Mouse (Mus musculus) layer of hippocampus, adult 8-10 months (tissue): ENCODE results near the gene Hoxc6. TPM values are rescaled to one million over a fixed set of nuclear protein-coding genes. Genes with fewer than 3 reads are reported as not detected.

ENCODE experiments used
- DNase-seq, 2 experiments: peaks; one replicate each; pipeline ENCODE4 v3.0.0; 2022; ENCODE audit warnings: low spot score in 2 of 2
- total RNA-seq, 4 experiments: library from RNA; stranded (reverse); gene quantifications; 2 replicates each; pipeline ENCODE4 v1.2.4; 2022

Gene Hoxc6
- total RNA-seq, 4 experiments from 2014 or later, result not detected

DNA sequence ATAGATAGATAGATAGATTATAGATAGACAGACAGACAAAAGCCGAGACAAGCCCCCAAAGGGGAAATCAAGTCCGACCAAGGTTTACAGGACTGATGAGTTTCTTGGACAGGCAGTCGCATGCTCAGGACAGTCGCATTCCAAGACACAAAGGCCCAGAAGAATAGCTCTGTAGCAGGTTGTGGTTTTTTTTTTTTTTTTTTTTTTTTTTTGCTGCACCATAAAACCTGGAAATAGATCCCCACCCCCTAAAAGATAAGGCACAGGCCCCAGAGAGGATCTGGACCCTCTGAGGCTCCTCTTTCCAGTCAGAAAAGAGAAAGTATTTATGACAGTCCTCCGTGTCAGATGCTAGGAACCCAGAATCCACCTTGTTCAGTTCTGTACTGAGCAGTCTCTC, 10.0 kb upstream of the Hoxc6 start:
- no peak for DNase-seq

DNA sequence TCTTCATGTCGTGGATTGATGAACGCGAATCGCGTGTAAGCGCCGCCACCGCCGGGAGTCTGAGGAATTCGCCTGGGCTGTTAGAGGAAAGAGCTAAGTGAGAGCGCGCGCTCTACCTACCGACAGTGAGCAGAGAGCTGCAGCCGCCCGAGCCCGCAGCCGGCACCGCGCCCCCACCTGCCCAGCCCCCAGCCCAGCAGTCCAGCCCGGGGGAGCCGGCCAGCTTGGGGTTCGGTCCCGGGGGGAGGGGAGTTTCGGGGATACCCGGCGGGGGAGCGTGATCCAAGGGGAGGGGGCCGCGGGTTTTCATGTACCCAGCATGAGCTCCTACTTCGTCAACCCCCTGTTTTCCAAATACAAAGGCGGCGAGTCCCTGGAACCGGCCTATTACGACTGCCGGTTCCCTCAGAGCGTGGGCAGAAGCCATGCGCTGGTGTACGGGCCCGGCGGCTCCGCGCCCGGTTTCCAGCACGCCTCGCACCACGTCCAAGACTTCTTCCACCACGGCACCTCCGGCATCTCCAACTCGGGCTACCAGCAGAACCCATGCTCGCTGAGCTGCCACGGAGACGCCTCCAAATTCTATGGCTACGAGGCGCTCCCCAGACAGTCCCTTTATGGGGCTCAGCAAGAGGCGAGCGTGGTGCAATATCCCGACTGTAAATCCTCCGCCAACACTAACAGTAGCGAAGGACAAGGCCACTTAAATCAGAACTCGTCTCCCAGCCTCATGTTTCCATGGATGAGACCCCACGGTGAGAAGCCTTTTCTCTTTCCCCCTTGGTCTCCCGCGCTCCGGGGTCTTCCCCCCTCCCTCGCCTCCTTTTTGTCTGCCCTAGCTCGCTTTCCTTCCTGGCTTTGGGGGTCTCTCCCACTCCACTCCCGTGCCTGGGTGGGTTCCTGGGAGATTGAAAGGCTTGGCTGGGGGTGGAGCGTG, 7.3 kb upstream of the Hoxc6 start, which contains the start of gene Hoxc8:
Gene Hoxc8 (plus strand): TSS at position 147 of the 937 bp plus-strand sequence.
- DNase-seq, result no peak

DNA sequence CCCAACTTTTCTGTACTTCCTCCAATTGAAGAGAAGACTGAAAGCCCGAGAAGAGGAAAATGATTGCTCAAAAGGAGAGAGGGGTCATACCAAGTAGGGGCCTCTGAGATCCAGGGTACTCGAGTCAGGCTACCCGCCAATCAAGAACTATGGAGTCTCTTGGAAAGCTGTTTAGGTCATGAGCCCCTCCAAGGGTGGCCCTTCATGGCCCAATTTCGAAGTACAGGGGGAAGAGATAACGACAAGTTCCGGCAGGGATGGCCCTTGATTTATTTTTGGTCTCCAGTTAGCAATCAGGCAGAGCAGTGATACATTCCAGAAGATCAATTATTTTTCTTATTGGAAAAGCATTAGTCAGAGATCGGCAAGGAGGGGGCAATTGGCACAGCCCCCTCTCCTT, 6.3 kb upstream of the Hoxc6 start:
- DNase-seq, result no peak

DNA sequence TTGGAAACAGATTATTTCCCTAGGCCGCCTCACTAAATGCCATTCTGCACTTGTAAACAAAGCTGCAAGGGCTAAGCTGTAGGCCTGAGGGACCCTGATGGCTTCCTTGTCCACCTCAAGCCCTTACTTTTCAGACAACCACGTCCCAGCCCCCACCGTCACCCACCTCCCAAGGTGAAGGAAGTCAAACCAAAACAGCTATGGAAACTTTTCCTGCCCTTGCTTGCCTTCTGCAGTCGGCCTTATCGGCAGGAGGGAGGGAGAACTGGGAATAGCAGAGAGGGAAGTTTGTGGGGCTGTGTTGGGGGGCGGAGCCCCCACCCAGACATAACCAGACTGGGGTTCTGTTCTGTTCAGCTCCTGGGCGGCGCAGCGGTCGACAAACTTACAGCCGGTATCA, 5.9 kb upstream of the Hoxc6 start:
- no peak for DNase-seq

DNA sequence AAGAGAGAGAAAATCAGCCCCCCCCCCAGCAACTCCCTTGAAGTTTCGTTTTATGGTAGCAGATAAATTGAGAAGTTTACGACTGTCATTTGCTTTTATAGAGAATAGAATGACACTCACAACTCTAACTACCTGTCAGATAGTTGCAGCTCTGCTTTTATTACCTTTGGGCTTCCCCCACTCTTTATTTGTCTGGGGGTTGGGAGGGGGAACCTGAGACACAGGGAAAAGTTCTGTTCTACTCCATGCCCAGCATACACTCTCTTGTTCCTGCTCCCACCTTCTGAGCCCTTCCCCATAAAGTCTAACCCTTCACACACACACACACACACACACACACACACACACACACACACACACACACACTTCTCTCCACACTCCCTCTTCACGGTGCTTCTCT, 5.2 kb upstream of the Hoxc6 start:
- DNase-seq, result no peak

DNA sequence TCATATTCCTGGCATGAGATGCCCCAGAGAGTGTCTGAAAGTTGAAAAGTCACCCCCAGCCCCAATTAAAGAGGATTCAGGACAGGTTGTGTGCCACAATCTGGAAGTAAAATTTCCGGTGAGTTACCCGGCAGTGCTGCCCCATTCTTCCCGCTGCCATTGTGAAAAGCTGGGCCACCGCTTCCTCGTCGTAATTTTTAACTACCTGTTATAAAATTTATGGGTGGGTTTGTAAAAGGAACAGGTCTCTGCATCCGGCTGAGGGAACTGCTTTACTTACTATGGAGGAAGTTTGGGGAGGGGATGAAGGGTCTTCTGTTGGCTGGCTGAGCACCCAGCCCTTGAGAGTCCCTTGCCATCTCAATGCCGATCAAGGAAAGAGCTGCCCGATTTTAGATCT, 1.5 kb upstream of the Hoxc6 start:
- no peak for DNase-seq

DNA sequence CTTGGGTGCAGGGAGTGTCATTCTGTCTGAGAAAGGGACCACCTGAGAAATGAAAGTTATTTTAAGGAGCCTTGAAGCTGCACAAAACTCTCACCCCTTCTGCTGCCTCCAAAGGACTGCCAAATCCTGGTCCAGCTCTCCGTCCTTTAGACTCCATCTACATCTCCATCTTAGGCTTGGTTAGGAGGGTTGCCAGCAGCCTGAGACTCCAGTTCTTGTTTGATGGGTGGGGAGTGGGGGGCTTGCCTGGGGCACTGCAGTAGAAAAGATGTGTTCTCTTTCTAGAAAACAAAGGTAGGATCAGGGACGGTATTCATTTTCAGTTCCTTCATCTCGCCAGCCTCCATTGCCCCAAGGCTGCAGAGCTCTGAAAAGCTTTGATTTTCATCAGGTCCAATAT, 626 bp upstream of the Hoxc6 start:
- no peak for DNase-seq

DNA sequence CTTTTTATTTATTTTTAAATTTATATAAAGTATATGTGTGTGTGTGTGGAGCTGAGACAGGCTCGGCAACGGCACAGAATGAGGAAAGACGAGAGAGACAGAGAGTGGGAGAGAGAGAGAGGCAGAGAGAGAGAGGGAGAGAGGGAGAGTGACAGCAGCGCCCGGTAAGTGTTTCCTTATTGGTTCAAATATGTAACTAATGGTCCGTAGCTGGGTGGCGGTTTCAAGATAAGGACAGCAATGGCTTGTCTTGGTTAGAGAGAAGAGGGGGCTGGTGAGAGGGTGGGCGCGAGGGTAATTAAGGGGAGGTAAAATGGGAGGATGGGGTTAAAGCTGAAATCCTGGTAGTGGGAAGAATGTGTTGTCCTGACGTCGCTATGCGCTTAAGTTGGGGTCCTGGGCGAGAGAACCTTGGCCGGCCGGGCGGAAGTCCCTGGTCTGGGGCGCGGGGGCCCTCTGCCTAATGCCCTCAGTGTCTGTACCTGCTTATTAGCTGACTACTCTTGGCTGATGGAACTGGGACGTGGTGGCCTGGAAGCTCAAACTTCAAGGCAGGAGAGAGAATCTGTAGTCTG, 638 bp downstream of the Hoxc6 start:
- DNase-seq, result no peak

DNA sequence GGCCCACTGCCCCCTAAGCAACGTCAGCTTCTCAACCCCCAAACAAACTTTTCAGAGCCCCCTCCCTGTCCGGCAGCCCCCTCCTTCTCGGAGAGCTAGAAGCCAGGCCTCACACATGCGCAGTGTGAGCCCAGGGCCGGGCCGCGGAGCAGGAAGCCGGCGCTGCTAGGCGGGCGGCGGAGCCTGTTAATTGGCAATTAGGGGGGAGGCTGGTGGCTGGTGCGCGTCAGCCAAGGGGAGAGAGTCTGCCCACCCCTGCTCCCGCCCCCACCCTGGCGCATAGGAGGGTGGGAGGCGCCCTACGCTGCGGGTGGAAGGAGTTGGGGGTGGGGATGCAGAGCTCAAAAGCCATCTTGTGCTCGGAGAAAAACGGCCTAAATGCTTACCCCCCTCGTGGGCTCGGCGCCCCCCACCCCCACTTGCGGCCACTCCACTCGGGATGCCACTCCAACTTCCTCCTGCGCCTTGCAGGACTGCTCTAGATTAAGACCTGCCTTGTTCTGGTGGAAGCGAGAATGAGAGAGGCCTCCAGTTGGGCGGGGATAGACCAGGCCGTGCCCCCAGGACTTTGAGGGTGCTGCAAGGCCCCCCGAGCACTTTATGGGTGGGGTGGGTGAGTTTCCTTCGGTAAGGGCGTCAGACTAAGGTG, 1.2 kb downstream of the Hoxc6 start:
- no peak for DNase-seq

DNA sequence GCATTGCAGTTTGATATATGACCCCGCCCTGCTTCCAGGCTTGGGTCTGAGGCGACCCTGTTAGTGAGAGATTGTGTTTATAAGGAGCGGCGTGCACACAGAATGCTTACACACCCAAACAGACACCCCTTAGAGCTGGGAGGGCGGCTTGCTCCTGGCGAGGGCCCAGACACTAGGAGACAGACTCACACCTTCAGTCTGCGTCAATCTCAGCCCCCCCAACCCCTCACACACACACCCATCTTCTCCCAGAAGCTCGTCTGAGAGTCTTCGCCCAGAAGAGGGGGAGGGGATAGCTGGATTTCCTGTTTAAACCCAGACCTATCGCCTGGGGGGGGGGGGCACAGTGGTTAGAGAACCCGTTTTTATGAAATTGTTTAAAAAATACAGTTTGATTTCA, 1.9 kb downstream of the Hoxc6 start:
- no peak for DNase-seq

DNA sequence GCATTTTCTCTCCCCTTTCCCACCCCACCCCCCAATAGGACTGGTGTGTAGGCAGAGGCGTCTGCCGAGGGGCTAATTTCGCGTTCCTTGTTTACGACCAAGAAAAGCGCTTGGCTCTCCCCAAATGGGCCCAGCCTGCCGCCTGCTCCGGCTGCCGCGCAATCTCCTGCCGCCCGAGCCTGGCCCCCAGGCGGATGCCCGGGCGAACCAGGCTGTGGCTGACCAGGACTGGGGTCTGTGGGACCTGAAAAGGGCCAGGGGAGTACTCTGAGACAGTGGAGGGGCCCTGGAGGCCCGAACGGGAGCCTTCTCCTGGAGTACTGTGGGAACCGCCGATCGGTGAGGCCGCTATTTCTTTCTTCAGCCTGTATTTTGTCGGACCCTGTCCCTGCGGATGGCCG, 2.4 kb downstream of the Hoxc6 start:
- no peak for DNase-seq

DNA sequence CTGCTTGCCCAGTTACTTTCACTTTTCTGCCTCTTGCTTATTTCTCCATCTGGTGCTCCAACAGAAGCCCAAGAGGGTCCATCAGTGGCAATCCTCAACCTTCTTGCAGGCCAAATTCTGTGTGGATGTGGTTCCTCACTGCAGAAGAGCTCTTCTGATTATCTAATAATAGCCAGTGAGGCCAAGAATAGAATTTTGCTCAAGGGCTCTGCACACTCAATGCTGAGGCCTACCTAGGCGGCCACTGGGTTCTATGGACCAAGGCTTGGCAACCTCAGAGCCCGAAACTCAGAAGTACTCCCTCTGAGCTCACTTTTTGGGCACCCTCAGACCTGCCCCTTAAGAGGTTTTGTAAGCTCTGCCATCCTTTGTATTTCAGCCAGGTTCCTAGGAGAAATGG, 3.3 kb downstream of the Hoxc6 start:
- no peak for DNase-seq

DNA sequence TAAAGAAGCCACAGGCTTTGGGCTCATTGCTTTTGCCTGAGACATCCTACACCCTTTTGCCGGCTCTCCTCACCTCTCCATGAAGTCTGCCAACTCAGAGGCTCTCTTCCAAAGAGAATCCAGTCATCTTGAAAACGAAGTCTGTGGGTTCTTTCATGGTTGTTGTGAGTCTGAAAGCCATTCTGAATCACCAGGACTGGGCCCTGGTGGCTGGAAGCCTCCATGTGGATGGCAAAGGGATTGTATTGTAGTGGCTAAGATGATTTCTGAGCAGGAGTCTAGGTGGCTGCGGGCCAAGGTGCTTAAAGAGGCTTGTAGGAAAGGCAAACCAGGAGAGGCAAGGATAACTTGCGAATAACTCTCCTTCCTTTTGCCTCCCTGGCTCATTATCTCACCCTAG, 4.1 kb downstream of the Hoxc6 start:
- no peak for DNase-seq

DNA sequence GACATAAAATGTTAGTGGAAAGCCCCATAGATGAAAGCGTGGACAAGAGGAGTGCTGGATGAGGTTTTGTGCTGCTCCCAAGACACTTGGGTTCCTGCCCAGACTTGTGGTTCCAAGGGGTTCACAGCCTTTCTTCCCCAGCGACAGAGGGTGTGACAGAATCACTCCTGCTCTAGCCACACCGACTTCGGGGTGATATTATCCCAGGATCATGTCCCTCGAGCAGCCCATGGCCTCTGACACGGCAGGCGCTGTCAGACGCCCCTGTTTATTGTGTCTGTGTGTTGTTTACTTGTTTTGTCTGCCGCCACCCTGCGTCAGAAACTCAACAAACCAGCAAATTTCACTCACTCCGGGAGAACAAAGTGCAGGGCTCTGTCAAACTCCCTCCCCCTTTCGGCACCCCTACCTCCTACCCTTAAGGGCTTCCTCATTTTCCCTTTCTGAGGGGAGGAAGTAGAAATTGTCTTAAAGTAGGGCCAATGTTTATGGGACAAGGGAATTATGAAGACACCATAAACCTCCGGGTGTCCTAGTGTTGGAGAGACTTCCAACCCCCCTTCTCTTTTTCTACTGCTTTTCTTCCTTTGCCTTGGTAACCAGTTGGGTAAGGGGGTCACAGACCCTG, 4.9 kb downstream of the Hoxc6 start:
- no peak for DNase-seq

DNA sequence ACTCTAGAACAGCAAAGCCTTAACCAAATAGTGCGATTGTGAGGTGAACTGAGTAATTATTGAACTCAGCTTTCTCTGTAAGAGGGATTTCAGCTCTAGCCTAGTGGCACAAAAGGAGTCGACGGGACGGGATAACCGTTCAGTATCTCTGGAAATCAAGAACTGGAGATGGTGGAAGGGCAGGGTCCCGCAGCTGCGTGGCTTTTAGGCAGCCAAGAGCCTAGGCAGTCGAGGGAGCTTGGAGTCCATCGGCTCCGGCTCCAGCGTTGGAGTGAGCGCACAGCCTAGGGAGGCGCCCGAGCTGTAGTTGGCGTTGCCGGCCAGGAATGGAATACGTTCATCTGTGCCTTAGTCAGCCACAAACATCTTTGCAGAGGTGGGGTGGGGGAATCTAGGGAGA, 7.3 kb downstream of the Hoxc6 start:
- no peak for DNase-seq

DNA sequence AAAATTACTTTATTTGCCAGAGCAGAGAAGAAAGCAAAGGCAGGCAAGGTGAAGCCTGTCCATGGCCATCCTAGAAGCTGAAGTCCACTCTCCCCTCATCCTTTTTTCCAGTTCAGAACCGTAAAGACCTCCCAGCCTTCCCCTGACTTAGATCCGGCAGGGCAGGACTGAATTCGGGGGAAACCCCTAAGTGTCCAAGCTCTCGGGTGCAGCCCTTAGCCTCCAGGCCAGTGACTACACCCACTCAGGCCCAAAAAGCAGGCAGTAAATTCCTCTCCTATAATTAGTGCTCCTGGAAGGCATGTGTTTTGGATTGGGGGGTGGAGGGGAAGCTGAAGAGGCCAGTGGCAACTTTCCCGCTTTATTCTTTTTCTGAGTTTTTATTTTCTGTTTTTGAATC, 7.7 kb downstream of the Hoxc6 start:
- no peak for DNase-seq

DNA sequence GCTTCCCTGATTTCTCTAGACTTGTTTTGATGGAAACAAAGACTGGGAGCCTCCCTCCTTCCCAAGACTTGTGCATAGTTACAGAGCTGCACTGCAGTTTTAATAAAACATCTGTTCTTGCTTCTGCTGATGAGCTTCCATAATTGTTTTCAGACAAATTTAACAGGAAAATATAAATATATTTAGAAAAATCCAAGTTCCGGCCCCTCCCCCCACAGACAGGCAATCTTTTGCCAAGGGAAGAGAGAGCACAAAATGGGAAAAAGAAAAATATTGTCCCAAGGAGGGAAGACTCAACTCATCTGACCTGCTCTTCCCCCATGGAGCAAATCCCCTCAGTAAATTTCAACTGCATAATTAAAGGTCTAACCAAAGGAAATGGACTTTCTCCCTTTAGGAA, 8.3 kb downstream of the Hoxc6 start:
- DNase-seq, result no peak

DNA sequence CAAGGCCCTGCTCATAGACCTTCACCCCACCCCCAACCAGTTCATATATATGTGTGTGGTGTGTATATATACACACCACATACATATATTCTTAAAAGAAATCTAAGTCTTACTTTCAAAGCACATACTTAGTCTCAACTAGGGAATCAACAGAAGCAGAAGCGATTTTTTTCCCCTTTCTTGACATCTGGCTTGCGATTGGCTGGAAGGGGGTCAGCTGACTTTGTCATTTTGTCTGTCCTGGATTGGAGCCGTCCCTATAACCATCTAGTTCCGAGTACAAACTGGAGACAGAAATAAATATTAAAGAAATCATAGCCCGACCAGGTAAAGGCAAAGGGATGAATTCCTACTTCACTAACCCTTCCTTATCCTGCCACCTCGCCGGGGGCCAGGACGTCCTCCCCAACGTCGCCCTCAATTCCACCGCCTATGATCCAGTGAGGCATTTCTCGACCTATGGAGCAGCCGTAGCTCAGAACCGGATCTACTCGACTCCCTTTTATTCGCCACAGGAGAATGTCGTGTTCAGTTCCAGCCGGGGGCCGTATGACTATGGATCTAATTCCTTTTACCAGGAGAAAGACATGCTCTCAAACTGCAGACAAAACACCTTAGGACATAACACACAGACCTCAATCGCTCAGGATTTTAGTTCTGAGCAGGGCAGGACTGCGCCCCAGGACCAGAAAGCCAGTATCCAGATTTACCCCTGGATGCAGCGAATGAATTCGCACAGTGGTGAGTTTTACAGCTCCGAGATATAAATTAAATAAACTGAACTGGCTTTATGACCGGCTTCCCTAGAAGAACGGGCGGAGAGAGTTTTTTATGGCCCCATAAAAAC, 11.4 kb downstream of the Hoxc6 start:
- DNase-seq, result no peak

DNA sequence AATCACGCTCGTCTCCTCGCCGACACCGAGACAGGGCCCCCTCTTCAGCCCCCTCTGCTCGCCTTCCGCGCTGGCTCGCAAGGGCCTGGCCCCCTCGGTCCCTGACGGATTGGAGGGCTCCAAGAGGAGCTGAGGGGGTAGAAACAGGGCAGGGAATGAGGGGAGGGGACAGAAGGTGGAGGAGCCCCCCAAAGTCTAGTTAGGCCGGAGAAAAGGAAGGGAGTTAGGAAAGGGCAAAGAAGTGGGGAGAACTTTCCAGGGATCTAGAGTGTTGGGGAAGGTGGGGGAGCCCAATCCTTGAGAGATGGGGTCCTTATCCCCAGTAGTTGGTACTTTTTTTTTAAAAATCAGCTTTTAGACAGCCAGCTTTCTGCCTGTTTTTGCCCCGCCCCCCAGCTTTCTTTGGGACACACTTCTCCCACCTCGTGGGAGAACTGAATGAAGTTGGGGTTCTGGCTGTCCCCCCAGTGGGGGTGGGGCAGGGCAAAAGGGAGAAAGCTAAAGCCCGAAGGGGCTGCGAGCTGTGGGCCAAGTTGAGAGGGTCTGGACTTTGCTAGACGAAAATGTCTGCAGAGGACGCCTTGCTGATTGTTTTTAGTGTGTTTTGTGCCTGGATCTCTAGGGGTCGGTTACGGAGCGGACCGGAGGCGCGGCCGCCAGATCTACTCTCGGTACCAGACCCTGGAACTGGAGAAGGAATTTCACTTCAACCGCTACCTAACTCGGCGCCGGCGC, 12.2 kb downstream of the Hoxc6 start:
- no peak for DNase-seq

DNA sequence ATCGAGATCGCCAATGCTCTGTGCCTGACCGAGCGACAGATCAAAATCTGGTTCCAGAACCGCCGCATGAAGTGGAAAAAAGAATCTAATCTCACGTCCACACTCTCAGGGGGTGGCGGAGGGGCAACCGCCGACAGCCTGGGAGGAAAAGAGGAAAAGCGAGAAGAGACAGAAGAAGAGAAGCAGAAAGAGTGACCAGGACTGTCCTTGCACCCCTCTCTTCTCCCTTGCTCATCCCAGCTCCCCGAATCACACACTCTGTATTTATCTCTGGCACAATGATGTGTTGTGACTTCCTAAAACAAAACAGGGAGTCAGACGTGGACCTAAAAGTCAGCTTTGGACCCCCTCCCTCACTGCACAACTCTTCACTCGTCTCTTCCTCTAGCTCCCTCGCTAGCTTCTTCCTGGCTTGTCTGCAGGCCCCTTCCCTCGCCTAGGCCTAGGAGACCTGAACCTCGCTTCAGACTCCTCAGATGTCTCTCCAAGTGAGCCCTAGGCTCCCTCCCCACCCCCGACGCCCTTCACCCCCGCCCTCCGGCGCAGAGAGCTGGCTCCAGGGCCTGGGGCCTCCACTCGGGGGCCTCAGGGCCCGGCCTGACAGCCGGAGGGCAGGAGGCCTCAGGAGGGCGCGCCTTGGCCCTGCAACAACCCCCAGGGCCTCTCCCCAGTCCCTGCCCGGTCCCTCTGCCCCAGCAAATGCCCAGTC, 12.9 kb downstream of the Hoxc6 start:
- no peak for DNase-seq
